Mouse (Mus musculus): ENCODE results near the gene Mlf2. TPM values are rescaled to one million over a fixed set of nuclear protein-coding genes. Genes with fewer than 3 reads are reported as not detected.
"Not testable (repeated sequence)": the region's sequence is repeated elsewhere in the genome, so short reads cannot be mapped to it uniquely, and the experiment has no call there.

The Mlf2 gene
- 350 and 390 TPM in 2 replicates for polyA plus RNA-seq (2012; rRNA removed)

DNA sequence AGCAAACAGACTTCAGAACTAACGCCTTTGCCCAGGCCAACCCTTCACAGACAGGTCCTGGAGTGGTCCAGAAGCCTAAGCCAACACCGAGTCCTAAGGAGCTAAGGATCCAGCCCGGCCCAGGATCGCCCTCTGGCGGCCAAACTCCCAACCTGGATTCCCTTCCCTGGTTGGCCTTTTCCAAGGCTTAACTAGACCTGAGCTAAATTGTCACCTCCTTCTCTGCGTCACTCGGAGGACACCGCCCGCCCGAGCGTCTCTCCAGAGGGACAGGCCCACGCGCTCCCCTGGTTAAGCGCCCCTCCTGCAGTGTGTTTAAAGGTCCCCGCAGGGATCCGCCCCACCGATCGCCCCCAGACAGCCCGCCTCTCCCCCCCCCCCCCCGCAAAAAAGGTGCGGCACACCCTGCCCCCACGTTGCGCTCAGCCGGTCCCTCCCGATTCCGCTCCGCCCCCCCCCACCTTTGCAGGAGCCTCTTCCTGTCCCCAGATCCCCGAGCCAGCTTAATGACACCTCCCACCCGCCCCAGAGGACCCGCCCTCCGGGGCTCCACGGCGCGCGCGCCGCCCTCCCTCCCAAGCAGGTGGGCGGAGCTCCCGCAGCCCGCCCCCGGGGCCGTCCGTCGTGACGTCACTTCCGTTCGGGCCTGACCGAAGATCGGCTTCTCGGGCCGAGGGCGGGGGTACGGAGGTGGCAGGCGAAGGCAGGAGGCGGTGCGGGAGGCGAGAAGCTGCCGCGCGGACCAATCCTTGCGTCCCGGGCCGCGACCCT lies at the start of gene Mlf2:
Gene Mlf2, plus strand, starts transcription at position 633 of the 771 bp plus-strand sequence.
- DNase-seq (ENCODE audit: low read depth, low spot score): peak; percentile 98
- WGBS: 1% methylated on average over 61 of the region's 64 CpGs

DNA sequence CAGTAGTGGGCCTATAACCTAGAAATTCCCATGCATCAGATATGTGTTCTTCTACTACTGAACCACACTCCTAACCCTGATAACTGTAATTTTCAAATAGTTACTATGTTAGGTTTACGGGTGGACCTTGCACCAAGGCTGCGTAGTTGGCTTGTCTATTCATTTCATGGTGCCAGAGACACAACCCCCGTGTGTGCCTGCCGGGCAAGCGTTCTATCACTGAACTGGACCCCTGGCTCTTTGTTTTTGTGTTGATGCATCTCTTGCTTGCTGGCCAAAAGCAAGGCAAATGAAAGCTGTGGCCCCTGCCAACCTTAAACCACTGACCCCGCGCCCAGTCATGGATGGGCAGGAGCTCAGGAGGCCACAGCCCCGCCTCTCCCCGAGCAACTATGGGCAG lies 49.4 kb upstream of the Mlf2 start:
- no peak for DNase-seq (ENCODE audit: low read depth, low spot score)
- WGBS: 65% methylated on average over 9 of the region's 9 CpGs

GRCm38 (mm10) chr6:124883351-124883750 lies 47.8 kb upstream of the Mlf2 start:
- no peak for DNase-seq (ENCODE audit: low read depth, low spot score)
- 79% methylated on average over 10 of the region's 10 CpGs for WGBS

DNA sequence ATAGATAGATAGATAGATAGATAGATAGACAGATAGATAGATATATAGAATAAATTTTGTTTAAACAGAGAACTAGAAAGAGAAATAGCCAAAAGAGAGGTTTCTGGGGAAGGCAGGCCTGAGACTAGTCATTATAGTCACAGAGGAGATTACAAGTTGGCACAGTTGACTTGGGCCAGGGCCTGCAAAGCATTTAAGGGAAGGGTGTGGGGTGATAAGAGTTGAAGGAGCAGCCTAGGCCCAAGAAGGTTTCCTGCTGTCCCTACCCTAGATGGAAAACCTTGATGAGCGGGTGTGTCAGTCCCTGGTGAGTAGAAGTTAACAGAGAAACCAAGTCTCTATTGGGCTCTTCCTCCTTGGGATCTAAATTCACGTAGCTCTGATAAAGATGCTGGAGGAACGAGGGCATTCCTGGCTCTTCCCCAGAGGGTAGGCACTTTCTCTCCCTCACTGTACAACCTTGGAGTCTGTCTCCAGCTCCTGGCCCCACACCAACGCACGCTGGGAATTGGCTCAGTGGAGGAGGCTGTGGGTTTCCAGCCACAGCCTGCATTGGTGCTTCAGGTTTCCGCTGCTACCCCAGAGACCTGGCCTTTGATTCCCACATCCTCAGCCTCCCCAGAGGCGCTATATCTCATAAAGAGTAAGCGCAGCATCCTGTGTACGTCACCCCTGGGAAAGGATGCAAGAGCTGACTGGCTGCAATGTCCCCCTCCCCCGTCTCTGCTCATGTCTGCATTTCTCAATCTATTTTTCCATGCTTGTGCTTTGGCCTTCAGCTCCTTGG lies 46.3 kb upstream of the Mlf2 start:
- no peak for DNase-seq (ENCODE audit: low read depth, low spot score)

GRCm38 (mm10) chr6:124885956-124886381 lies 45.2 kb upstream of the Mlf2 start:
- 89% methylated on average over 8 of the region's 8 CpGs for WGBS
- no peak for DNase-seq (ENCODE audit: low read depth, low spot score)

More for the DNA sequence above, 46.3 kb upstream of the Mlf2 start:
- WGBS: 64% methylated on average over 10 of the region's 10 CpGs

DNA sequence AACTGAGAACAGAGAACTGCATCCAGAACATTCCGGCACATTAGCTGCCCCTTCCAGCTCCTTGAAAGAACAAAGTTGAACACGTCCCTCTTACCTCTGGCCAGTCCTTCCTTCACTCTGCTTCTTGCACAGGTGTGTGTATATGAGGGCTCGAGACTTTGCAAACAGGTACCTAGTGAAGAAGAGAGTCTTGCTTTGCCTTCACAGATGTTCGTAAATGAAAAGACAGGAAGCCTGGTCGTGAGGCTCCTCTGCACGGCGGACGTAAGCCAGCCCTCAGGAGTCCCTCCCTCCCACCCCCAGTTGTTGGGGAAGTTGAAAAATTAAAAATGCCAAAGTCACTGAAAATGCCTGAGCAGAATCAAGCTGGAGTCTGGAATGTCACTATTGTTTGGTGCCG lies 43.2 kb upstream of the Mlf2 start, which contains the start of gene Cd4:
Gene Cd4, minus strand, starts transcription at position 236 of the 400 bp plus-strand sequence.
- no peak for DNase-seq (ENCODE audit: low read depth, low spot score)
- WGBS: 67% methylated on average over 9 of the region's 9 CpGs

GRCm38 (mm10) chr6:124888555-124889125 lies 42.5 kb upstream of the Mlf2 start:
- WGBS: 89% methylated on average over 6 of the region's 6 CpGs

GRCm38 (mm10) chr6:124890997-124891396 lies 40.2 kb upstream of the Mlf2 start:
- 53% methylated on average over 6 of the region's 6 CpGs for WGBS

More at GRCm38 (mm10) chr6:124888555-124889125, 42.5 kb upstream of the Mlf2 start:
- DNase-seq (ENCODE audit: low read depth, low spot score): no peak

GRCm38 (mm10) chr6:124894113-124894512 lies 37.1 kb upstream of the Mlf2 start:
- DNase-seq (ENCODE audit: low read depth, low spot score): not testable (repeated sequence)
- WGBS: 85% methylated on average over 2 of the region's 2 CpGs

More at GRCm38 (mm10) chr6:124890997-124891396, 40.2 kb upstream of the Mlf2 start:
- no peak for DNase-seq (ENCODE audit: low read depth, low spot score)

- no peak for DNase-seq (ENCODE audit: low read depth, low spot score)
- WGBS: 58% methylated on average over 3 of the region's 3 CpGs
Measured at GRCm38 (mm10) chr6:124898359-124898758, 32.8 kb upstream of the Mlf2 start.

DNA sequence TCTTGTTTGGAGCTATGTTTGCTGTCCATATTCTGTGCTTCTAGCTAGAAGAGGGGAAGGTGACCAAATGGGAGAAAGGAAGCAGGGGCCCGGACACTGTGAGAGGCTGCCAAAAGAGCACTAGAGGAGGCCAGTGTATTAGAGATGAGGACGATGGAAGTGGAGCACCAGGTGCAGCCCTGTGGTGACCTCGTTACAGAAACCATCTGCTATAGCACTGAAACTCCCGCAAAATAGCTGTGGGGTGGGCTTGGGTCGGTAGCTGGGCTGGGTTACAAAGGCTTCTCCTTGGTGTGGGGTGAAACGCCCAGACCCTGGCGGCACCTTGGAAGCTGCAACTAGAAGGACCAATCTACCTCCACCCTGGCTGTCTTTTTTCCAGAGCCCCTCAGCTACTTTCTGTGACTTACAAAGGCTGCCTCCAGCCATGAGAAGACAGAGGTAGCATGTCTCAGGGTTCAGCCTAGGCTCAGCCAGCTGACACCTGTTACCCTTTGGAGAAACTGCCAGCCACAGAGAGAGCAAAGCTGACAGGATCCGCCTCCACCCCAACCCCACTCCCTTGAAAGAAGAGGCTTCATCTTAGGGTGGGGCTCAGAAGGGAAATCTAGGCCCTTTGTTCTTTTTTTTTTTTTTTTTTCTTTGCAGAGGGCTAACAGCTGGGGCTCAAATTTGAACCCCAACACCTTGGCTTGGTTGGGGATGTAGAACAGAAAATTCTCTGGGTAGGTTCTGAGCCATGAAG lies 31.0 kb upstream of the Mlf2 start:
- no peak for DNase-seq (ENCODE audit: low read depth, low spot score)
- WGBS: 66% methylated on average over 8 of the region's 8 CpGs

- 70% methylated on average over 10 of the region's 10 CpGs for WGBS
- DNase-seq (ENCODE audit: low read depth, low spot score): no peak
Measured at GRCm38 (mm10) chr6:124900801-124901480, 30.2 kb upstream of the Mlf2 start.

DNA sequence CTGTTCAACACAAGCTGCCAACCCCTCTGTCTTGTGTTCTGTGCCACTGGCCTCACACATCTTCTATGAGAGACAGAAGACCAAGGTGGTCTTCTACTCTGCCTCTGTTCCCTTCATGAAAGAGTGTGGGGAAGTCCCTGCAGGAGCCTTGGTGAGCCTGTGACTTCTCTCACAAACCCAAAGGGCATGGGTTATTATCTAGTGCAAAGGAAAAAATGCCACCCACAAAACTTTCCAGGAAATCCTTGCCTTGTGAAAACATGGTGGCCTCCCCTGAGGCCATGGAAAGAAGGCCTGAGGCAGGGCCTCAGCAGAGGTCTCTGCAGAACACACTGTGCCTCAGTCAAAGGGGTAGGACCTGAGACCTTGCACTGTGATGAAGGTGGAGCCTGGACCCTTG lies 29.3 kb upstream of the Mlf2 start:
- DNase-seq (ENCODE audit: low read depth, low spot score): no peak

DNA sequence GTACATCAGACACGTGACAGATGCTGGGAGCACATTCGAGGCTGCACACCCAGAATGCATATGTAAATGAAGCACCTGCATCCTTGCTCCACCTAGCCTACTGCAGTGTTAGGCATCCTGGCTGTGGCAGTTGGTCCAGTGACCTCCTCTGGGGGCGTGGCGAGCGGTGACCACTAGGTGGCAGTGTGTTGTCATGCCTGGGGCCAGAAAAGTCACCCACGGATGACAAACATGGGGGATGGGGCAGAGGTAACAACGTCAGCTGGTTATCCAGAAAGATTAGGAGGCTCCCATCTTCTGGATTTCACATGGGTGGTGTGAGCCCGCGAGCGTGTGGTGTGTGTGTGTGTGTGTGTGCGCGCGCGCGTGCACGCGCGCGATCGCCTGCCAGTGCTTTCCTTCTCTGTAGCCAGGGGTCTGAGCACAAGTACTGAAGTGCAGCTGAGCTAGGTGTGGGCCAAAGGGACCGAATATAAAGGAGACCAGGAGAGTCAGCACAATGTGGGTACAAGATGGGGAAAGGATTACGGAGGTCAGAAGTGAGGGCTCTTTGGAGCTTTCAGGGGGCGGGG lies 27.5 kb upstream of the Mlf2 start:
- under 1% methylated on average over 23 of the region's 23 CpGs for WGBS
- DNase-seq (ENCODE audit: low read depth, low spot score): peak; percentile 89

DNA sequence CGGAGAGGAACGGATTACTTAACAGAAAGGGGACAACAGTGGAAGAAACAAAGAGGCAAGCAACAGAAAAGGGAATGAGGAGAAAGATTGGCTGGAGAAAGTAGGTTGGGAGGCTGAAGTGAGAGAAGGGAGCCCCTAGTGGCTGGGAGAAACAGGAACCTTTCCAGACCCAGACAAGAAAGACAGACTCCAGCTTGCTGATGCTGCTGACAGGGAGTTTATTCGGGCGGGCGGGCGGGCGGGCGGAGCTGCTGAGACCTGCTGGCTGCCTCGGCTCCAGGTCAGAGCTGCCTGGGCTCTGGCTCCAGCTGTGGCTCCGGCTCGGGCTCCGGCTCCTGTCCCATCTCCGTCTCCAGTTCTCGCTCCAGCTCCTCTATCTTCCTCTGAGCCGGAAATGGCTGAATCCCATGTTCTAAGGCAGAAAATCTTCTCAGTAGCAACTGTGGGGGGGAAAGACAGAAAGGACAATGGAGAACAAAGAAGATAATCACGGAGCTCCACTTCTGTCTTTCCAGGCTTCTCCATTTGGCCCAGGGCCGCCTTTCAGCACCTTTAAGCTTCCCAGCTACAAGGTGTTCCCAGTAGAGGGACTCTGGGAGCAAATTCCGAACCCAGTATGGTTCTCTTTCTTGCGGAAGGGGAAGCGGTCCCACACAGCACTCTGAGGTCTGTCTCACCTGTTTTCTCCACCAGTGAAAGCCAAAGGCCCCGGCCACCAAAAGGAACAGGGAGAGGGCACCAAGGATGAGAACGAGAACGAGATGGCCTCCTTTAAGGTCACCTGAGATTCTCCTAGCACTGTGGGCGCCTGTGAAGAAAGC lies 26.8 kb upstream of the Mlf2 start:
- DNase-seq (ENCODE audit: low read depth, low spot score): peak; percentile 48
- WGBS: 8% methylated on average over 24 of the region's 24 CpGs

GRCm38 (mm10) chr6:124904991-124905860 lies 26.0 kb upstream of the Mlf2 start:
- no peak for DNase-seq (ENCODE audit: low read depth, low spot score)
- 64% methylated on average over 16 of the region's 16 CpGs for WGBS

DNA sequence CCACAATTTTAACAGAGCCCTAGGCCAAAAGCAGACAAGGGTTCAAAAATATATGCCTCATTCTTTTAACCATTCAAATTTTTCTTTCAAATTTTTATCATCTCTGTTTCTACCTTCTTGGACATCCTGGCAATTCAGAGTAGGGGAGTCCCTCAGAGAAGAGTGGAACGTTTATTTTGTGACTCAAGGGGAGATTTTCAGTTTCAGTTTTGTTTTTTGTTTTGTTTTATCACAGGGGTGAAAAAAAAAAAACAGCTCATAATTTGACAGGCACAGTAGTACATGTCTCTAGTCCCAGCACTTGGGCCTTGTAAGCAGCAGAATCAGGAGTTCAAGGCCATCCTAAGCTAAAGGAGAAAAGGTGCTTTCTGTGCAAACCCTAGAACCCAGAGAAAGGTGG lies 23.4 kb upstream of the Mlf2 start:
- WGBS: 18% methylated on average over 1 of the region's 1 CpGs
- no peak for DNase-seq (ENCODE audit: low read depth, low spot score)

Measured in large intestine, adult 2 months (tissue).